Mouse (Mus musculus) gastrocnemius, adult 18-20 months (tissue): Measurements from ENCODE around the gene Syne4. TPM values are rescaled to one million over a fixed set of nuclear protein-coding genes. Genes with fewer than 3 reads are reported as not detected.

Experiments
- total RNA-seq, 2 experiments: library from RNA; stranded (reverse); gene quantifications; 2 replicates each; pipeline ENCODE4 v1.2.3; 2021

Syne4 gene
- total RNA-seq, 2 experiments from 2014 or later, result 2.0 to 2.1 TPM

Other genes with a start within 250 kb of the Syne4 start
- 1 to 10 TPM; 1.6 to 2.7 TPM for gene Zfp82, start 241.9 kb upstream of the Syne4 start, total RNA-seq
- not detected for gene Gm26920, start 224.4 kb upstream of the Syne4 start, total RNA-seq
- gene Zfp566, start 224.3 kb upstream of the Syne4 start, total RNA-seq, result 1 to 10 TPM; 2.2 to 3.4 TPM
- gene Zfp260, start 220.0 kb upstream of the Syne4 start, total RNA-seq, result 10 to 100 TPM; 33.3 to 37.9 TPM
- gene Zfp382, start 192.9 kb upstream of the Syne4 start, total RNA-seq, result 1 to 10 TPM; 1.3 TPM
- 10 to 100 TPM; 24.7 to 28.7 TPM for gene Zfp146, start 145.1 kb upstream of the Syne4 start, total RNA-seq
- gene Cox7a1, start 130.7 kb upstream of the Syne4 start, total RNA-seq, result 100 to 1,000 TPM; 938 to 989 TPM
- 100 to 1,000 TPM; 198 to 205 TPM for gene Capns1, start 116.0 kb upstream of the Syne4 start, total RNA-seq
- 10 to 100 TPM; 57.1 to 57.7 TPM for gene Polr2i, start 82.9 kb upstream of the Syne4 start, total RNA-seq
- gene Tbcb, start 82.5 kb upstream of the Syne4 start, total RNA-seq, result 10 to 100 TPM; 29.6 to 31.9 TPM
- gene Ovol3, start 79.1 kb upstream of the Syne4 start, total RNA-seq, result not detected
- not detected for gene Thap8, start 34.7 kb upstream of the Syne4 start, total RNA-seq
- gene Wdr62, start 34.4 kb upstream of the Syne4 start, total RNA-seq, result 1 to 10 TPM; 2.0 to 2.2 TPM
- gene Clip3, start 23.1 kb upstream of the Syne4 start, total RNA-seq, result 1 to 10 TPM; 3.2 to 4.3 TPM
- gene Alkbh6, start 6.1 kb upstream of the Syne4 start, total RNA-seq, result 10 to 100 TPM; 20.6 to 24.6 TPM
- gene E130208F15Rik, start 6.9 kb downstream of the Syne4 start, total RNA-seq, result under 1 TPM; 0.59 TPM
- 1 to 10 TPM; 6.5 to 7.6 TPM for gene Sdhaf1, start 9.1 kb downstream of the Syne4 start, total RNA-seq
- 1 to 10 TPM; 4.7 to 5.3 TPM for gene Lrfn3, start 48.0 kb downstream of the Syne4 start, total RNA-seq
- gene Tyrobp, start 99.0 kb downstream of the Syne4 start, total RNA-seq, result 1 to 10 TPM; 3.3 to 6.3 TPM
- gene Hcst, start 105.0 kb downstream of the Syne4 start, total RNA-seq, result not detected
- under 1 TPM in 1 of 2 experiments, not detected in 1; 0.11 TPM for gene Nfkbid, start 106.9 kb downstream of the Syne4 start, total RNA-seq
- gene Aplp1, start 130.7 kb downstream of the Syne4 start, total RNA-seq, result 1 to 10 TPM in 1 of 2 experiments, under 1 TPM in 1; 0.82 to 1.4 TPM
- gene Kirrel2, start 142.9 kb downstream of the Syne4 start, total RNA-seq, result not detected
- not detected for gene Nphs1, start 143.5 kb downstream of the Syne4 start, total RNA-seq
- not detected for gene Prodh2, start 178.8 kb downstream of the Syne4 start, total RNA-seq
- under 1 TPM; 0.27 to 0.47 TPM for gene Arhgap33, start 220.3 kb downstream of the Syne4 start, total RNA-seq
- gene Hspb6, start 237.4 kb downstream of the Syne4 start, total RNA-seq, result 1,000 to 10,000 TPM; 1,641 to 2,096 TPM
- gene Proser3, start 237.5 kb downstream of the Syne4 start, total RNA-seq, result 1 to 10 TPM; 5.1 to 8.0 TPM
- 1 to 10 TPM; 8.7 to 9.0 TPM for gene Lin37, start 245.0 kb downstream of the Syne4 start, total RNA-seq
- gene U2af1l4, start 248.5 kb downstream of the Syne4 start, total RNA-seq, result 10 to 100 TPM; 50.9 to 53.6 TPM
- gene Gm49396, start 248.5 kb downstream of the Syne4 start, total RNA-seq, result 1 to 10 TPM; 1.0 to 1.3 TPM
- 100 to 1,000 TPM; 122 to 132 TPM for gene Psenen, start 248.8 kb downstream of the Syne4 start, total RNA-seq